Comparison of ENCODE assay signal across 12 mouse cellular contexts in genomic region chr1:38671019-38671418, GRCm38 (mm10).
"Had no signal": no experiment of that assay in that cellular context is flagged by ENCODE, and none has a peak within 500 bp of the region (broad histone marks: within the 10 kb centered on the region; RNA-seq: fewer than 3 reads in every experiment).

No protein-coding gene starts in this region.

- H3K9ac ChIP-seq: liver, embryonic 15.5 days; midbrain, embryonic 13.5 days had no signal

- H3K27ac ChIP-seq: liver, embryonic 15.5 days; midbrain, embryonic 13.5 days had no signal

- H3K27me3 ChIP-seq: liver, embryonic 15.5 days; midbrain, embryonic 13.5 days had no signal

- ATAC-seq: lung, postnatal 0 days; midbrain, embryonic 13.5 days had no signal

- H3K9me3 ChIP-seq: liver, embryonic 15.5 days; midbrain, embryonic 13.5 days had no signal

- H3K4me2 ChIP-seq: liver, embryonic 11.5 days; liver, embryonic 15.5 days; midbrain, embryonic 13.5 days had no signal

- H3K4me3 ChIP-seq: liver, embryonic 15.5 days; midbrain, embryonic 13.5 days had no signal

- DNase-seq: kidney, adult 8-10 months; kidney, postnatal 25 days; layer of hippocampus, adult 9-11 months; left cerebral cortex, postnatal 4 days; lung, adult 2 months; lung, postnatal 36 days; right cerebral cortex, postnatal 25 days; thymus, postnatal 4 days had no signal

- H3K4me1 ChIP-seq: liver, embryonic 15.5 days; midbrain, embryonic 13.5 days had no signal

- H3K36me3 ChIP-seq: liver, embryonic 15.5 days; midbrain, embryonic 13.5 days had no signal
